ENCODE assay signal across 10 mouse cellular contexts in the genomic region with DNA sequence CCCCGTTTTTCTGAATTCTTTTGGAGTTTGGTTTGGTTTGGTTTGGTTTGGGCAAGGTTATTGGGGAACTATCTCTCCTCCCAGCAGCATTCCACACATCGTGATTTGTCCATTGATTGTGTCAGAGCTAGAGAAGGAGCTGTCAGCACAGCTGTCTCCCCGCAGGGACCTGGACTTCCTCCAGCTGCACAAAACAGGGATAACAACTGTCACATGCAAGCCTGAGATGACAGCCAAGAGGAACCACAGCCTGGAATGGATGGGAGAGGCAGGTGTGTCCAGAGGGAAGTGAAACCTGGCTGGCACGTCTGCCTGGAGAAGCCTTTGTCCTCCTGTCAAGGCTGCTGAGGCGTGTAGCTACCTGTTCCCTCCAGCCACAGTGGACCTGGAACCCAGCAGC.
A peak's percentile ranks its signal among the peaks of the same experiment; 100 is the strongest.
DNase-seq lines count a peak whose midpoint lies in the region; ATAC-seq and TF ChIP-seq lines count a peak whose summit lies in the region.
"Had no signal": no experiment of that assay in that cellular context is flagged by ENCODE, and none has a peak within 500 bp of the region (broad histone marks: within the 10 kb centered on the region; RNA-seq: fewer than 3 reads in every experiment).

No protein-coding gene starts in this region.

- no peak for TF ChIP-seq POLR2A in lung, adult 2 months (IDR thresholded peaks at IDR 0.05; ENCODE audit: borderline replicate concordance, extremely low read depth, low read depth, low read length)
- no peak for TF ChIP-seq POLR2A in myocyte (IDR thresholded peaks at IDR 0.05; ENCODE audit: insufficient read length, low read depth)

- TF ChIP-seq EP300 in heart, postnatal 0 days (IDR thresholded peaks at IDR 0.05; ENCODE audit: low read depth) = peak; percentile 89

- H3K9me3 ChIP-seq in lung, embryonic 14.5 days (ENCODE audit: low read depth, low read length) = no peaks in the 10 kb centered on the region
- no peaks in the 10 kb centered on the region for H3K9me3 ChIP-seq in embryonic facial prominence, embryonic 15.5 days (replicated peaks)
- H3K9me3 ChIP-seq in heart, postnatal 0 days (replicated peaks; ENCODE audit: control insufficient read depth, low read length) = no peaks in the 10 kb centered on the region
- no peaks in the 10 kb centered on the region for H3K9me3 ChIP-seq in hindbrain, postnatal 0 days (ENCODE audit: low read length)
- no peaks in the 10 kb centered on the region for H3K9me3 ChIP-seq in midbrain, embryonic 15.5 days

- 39% methylated on average over 5 of the region's 5 CpGs for WGBS in lung, embryonic 14.5 days
- 38% methylated on average over 5 of the region's 5 CpGs for WGBS in lung, adult 2 months
- WGBS in embryonic facial prominence, embryonic 15.5 days = 18% methylated on average over 5 of the region's 5 CpGs
- 14% methylated on average over 5 of the region's 5 CpGs for WGBS in heart, postnatal 0 days
- 43% methylated on average over 5 of the region's 5 CpGs for WGBS in hindbrain, postnatal 0 days
- 55% methylated on average over 5 of the region's 5 CpGs for WGBS in midbrain, embryonic 15.5 days

- H3K9ac ChIP-seq in lung, embryonic 14.5 days = no peak overlapping the region
- no peak overlapping the region for H3K9ac ChIP-seq in embryonic facial prominence, embryonic 15.5 days
- H3K9ac ChIP-seq in heart, postnatal 0 days (replicated peaks; ENCODE audit: low read depth, low read length) = no peak overlapping the region
- no peak overlapping the region for H3K9ac ChIP-seq in hindbrain, postnatal 0 days (replicated peaks; ENCODE audit: low read length)
- no peak overlapping the region for H3K9ac ChIP-seq in midbrain, embryonic 15.5 days

- no peaks in the 10 kb centered on the region for H3K79me2 ChIP-seq in myocyte (ENCODE audit: control insufficient read depth, insufficient read depth)

- no peak for TF ChIP-seq CTCF in lung, embryonic 14.5 days (IDR thresholded peaks at IDR 0.05; ENCODE audit: low read depth)
- TF ChIP-seq CTCF in lung, adult 2 months (IDR thresholded peaks at IDR 0.05; ENCODE audit: insufficient read depth, low read length) = no peak
- no peak for TF ChIP-seq CTCF in heart, postnatal 0 days (IDR thresholded peaks at IDR 0.05; ENCODE audit: low read depth)
- TF ChIP-seq CTCF in hindbrain, postnatal 0 days (IDR thresholded peaks at IDR 0.05; ENCODE audit: low read depth) = no peak

- peaks cover 14% of the 10 kb centered on the region for H3K4me1 ChIP-seq in lung, embryonic 14.5 days (ENCODE audit: insufficient read depth)
- H3K4me1 ChIP-seq in lung, adult 2 months (ENCODE audit: control insufficient read depth, insufficient read depth, low read length) = no peaks in the 10 kb centered on the region; the same call in 1 of the 2 replicates
- peaks cover 73% of the 10 kb centered on the region for H3K4me1 ChIP-seq in embryonic facial prominence, embryonic 15.5 days
- H3K4me1 ChIP-seq in heart, postnatal 0 days (ENCODE audit: control insufficient read depth, insufficient read depth) = peaks cover 42% of the 10 kb centered on the region
- peaks cover 11% of the 10 kb centered on the region; the same call in 1 of the 2 replicates for H3K4me1 ChIP-seq in hindbrain, postnatal 0 days (ENCODE audit: insufficient read depth, low read length)
- peaks cover 37% of the 10 kb centered on the region for H3K4me1 ChIP-seq in midbrain, embryonic 15.5 days

- no peaks in the 10 kb centered on the region for H3K27me3 ChIP-seq in lung, embryonic 14.5 days (ENCODE audit: insufficient read depth, low read length)
- no peaks in the 10 kb centered on the region for H3K27me3 ChIP-seq in embryonic facial prominence, embryonic 15.5 days
- no peaks in the 10 kb centered on the region for H3K27me3 ChIP-seq in heart, postnatal 0 days (ENCODE audit: control insufficient read depth, insufficient read depth, low read length)
- H3K27me3 ChIP-seq in myocyte (ENCODE audit: control insufficient read depth, insufficient read depth, insufficient read length) = no peaks in the 10 kb centered on the region
- no peaks in the 10 kb centered on the region; the same call in 1 of the 2 replicates for H3K27me3 ChIP-seq in hindbrain, postnatal 0 days (ENCODE audit: insufficient read depth, low read length)
- H3K27me3 ChIP-seq in midbrain, embryonic 15.5 days (replicated peaks) = peaks cover 6% of the 10 kb centered on the region

- H3ac ChIP-seq in myocyte (ENCODE audit: control insufficient read depth, insufficient read length) = no peak overlapping the region

- ATAC-seq in lung, embryonic 14.5 days (ENCODE audit: insufficient read depth) = no peak
- ATAC-seq in embryonic facial prominence, embryonic 15.5 days (ENCODE audit: insufficient number of reproducible peaks, low FRiP score, low TSS enrichment, low read depth) = no peak
- no peak for ATAC-seq in heart, postnatal 0 days (ENCODE audit: insufficient read depth, low read depth)
- ATAC-seq in hindbrain, postnatal 0 days = no peak
- ATAC-seq in midbrain, embryonic 15.5 days (replicated peaks) = no peak

- no peak overlapping the region for H3K4me2 ChIP-seq in lung, embryonic 14.5 days
- H3K4me2 ChIP-seq in embryonic facial prominence, embryonic 15.5 days (replicated peaks) = no peak overlapping the region
- H3K4me2 ChIP-seq in heart, postnatal 0 days (ENCODE audit: low read depth, low read length) = no peak overlapping the region
- H3K4me2 ChIP-seq in myocyte (ENCODE audit: low read depth) = peak overlapping the region; percentile 5
- H3K4me2 ChIP-seq in hindbrain, postnatal 0 days (ENCODE audit: low read depth, low read length) = no peak overlapping the region
- no peak overlapping the region for H3K4me2 ChIP-seq in midbrain, embryonic 15.5 days

- H3K27ac ChIP-seq in lung, embryonic 14.5 days (ENCODE audit: low read depth) = no peak overlapping the region
- H3K27ac ChIP-seq in embryonic facial prominence, embryonic 15.5 days (replicated peaks) = peak overlapping the region; percentile 34; the same call in 1 of the 2 replicates
- H3K27ac ChIP-seq in heart, postnatal 0 days (ENCODE audit: low read depth) = peak overlapping the region; percentile 54
- no peak overlapping the region for H3K27ac ChIP-seq in hindbrain, postnatal 0 days
- no peak overlapping the region for H3K27ac ChIP-seq in midbrain, embryonic 15.5 days

- H3K4me3 ChIP-seq in lung, embryonic 14.5 days (ENCODE audit: low read depth, low read length) = no peak overlapping the region
- no peak overlapping the region for H3K4me3 ChIP-seq in lung, adult 2 months (replicated peaks; ENCODE audit: extremely low read depth, low read depth, low read length)
- no peak overlapping the region for H3K4me3 ChIP-seq in embryonic facial prominence, embryonic 15.5 days (replicated peaks)
- no peak overlapping the region for H3K4me3 ChIP-seq in heart, postnatal 0 days (ENCODE audit: low read depth, low read length)
- H3K4me3 ChIP-seq in myocyte = no peak overlapping the region
- no peak overlapping the region for H3K4me3 ChIP-seq in hindbrain, postnatal 0 days (ENCODE audit: low read length)
- no peak overlapping the region for H3K4me3 ChIP-seq in midbrain, embryonic 15.5 days

- DNase-seq in lung, embryonic 14.5 days = peak; percentile 58
- DNase-seq in lung, adult 2 months = no peak
- no peak for DNase-seq in heart, postnatal 0 days (ENCODE audit: low spot score)
- DNase-seq in spleen, adult 18-20 months = no peak
- DNase-seq in hindbrain, postnatal 0 days (ENCODE audit: low spot score) = no peak
- DNase-seq: retina, postnatal 1 day; thymus, adult 2 months had no signal

- H3K36me3 ChIP-seq in lung, embryonic 14.5 days (ENCODE audit: insufficient read depth) = no peaks in the 10 kb centered on the region
- no peaks in the 10 kb centered on the region for H3K36me3 ChIP-seq in embryonic facial prominence, embryonic 15.5 days
- H3K36me3 ChIP-seq in heart, postnatal 0 days (replicated peaks; ENCODE audit: control insufficient read depth, insufficient read depth, low read length) = no peaks in the 10 kb centered on the region
- no peaks in the 10 kb centered on the region for H3K36me3 ChIP-seq in myocyte (ENCODE audit: control insufficient read depth, insufficient read depth)
- H3K36me3 ChIP-seq in hindbrain, postnatal 0 days (ENCODE audit: insufficient read depth, low read length) = no peaks in the 10 kb centered on the region
- no peaks in the 10 kb centered on the region for H3K36me3 ChIP-seq in midbrain, embryonic 15.5 days (replicated peaks)

TF ChIP-seq in myocyte, 11 proteins besides CTCF, POLR2A, EP300 and RAD21:
- no peak for TF ChIP-seq E2F4 (IDR thresholded peaks at IDR 0.05; ENCODE audit: insufficient read depth)
- TF ChIP-seq TCF3 (IDR thresholded peaks at IDR 0.05; ENCODE audit: insufficient read length, low read depth) = peak; percentile 34
- TF ChIP-seq MYOG (IDR thresholded peaks at IDR 0.05; ENCODE audit: control insufficient read depth in 1 of 3, insufficient read depth in 1 of 3, insufficient read length in 2 of 3, low read depth in 2 of 3) = peak; percentile 54 to 81 (median 67)
- no peak for TF ChIP-seq MAX (IDR thresholded peaks at IDR 0.05; ENCODE audit: low read depth)
- peak; percentile 61 to 96 (median 89) for TF ChIP-seq MYOD1 (IDR thresholded peaks at IDR 0.05; ENCODE audit: control insufficient read depth in 1 of 3, insufficient read length in 2 of 3, low read depth in 2 of 3)
- 0 out of 2 replicates have a peak, but pooled peaks have one; percentile 18 for TF ChIP-seq CEBPB (IDR thresholded peaks at IDR 0.05; ENCODE audit: insufficient read depth, poor library complexity, severe bottlenecking)
TF ChIP-seq in myocyte: peak in this region for 4.

Comparison
In these comparisons a context has a peak if more than half of its experiments do, and no peak if none do; other contexts are left out.
1. H3K27ac ChIP-seq: peak in embryonic facial prominence, embryonic 15.5 days (single experiment) and heart, postnatal 0 days (single experiment); none in lung, embryonic 14.5 days (single experiment), hindbrain, postnatal 0 days (single experiment) and midbrain, embryonic 15.5 days (single experiment).